ENCODE assay signal across 26 mouse cellular contexts in genomic region chr7:66954073-66954472, GRCm38 (mm10).
DNase-seq lines count a peak whose midpoint lies in the region; ATAC-seq and TF ChIP-seq lines count a peak whose summit lies in the region.
"Had no signal": no experiment of that assay in that cellular context is flagged by ENCODE, and none has a peak within 500 bp of the region (broad histone marks: within the 10 kb centered on the region; RNA-seq: fewer than 3 reads in every experiment).

No protein-coding gene starts in this region.

- H3K4me3 ChIP-seq in embryonic facial prominence, embryonic 11.5 days (ENCODE audit: low read depth, low read length), result no peak overlapping the region
- no peak overlapping the region for H3K4me3 ChIP-seq in embryonic facial prominence, embryonic 10.5 days
- no peak overlapping the region for H3K4me3 ChIP-seq in heart, embryonic 11.5 days (ENCODE audit: low read depth, low read length)
- no peak overlapping the region for H3K4me3 ChIP-seq in stomach, embryonic 14.5 days (ENCODE audit: low read depth, low read length)
- no peak overlapping the region for H3K4me3 ChIP-seq in stomach, postnatal 0 days (ENCODE audit: low read depth, low read length)
- H3K4me3 ChIP-seq: embryonic facial prominence, embryonic 15.5 days; erythroblast, embryonic 14.5 days; forebrain, embryonic 10.5 days; forebrain, embryonic 15.5 days; heart, embryonic 12.5 days; hindbrain, embryonic 12.5 days had no signal

- no peak overlapping the region for H3K9ac ChIP-seq in embryonic facial prominence, embryonic 11.5 days (replicated peaks; ENCODE audit: low read length)
- H3K9ac ChIP-seq in heart, embryonic 11.5 days (ENCODE audit: low read depth, low read length), result no peak overlapping the region
- H3K9ac ChIP-seq in stomach, embryonic 14.5 days (replicated peaks; ENCODE audit: low read depth, low read length), result no peak overlapping the region
- no peak overlapping the region for H3K9ac ChIP-seq in stomach, postnatal 0 days (ENCODE audit: low read length)
- H3K9ac ChIP-seq: embryonic facial prominence, embryonic 15.5 days; forebrain, embryonic 15.5 days; heart, embryonic 12.5 days; hindbrain, embryonic 12.5 days had no signal

- TF ChIP-seq EP300 in stomach, postnatal 0 days (optimal IDR thresholded peaks at IDR 0.05), result no peak

- H3K4me1 ChIP-seq in embryonic facial prominence, embryonic 11.5 days (ENCODE audit: control insufficient read depth, insufficient read depth, low read length), result peaks cover 4% of the 10 kb centered on the region
- H3K4me1 ChIP-seq in embryonic facial prominence, embryonic 10.5 days, result peaks cover 34% of the 10 kb centered on the region
- H3K4me1 ChIP-seq in heart, embryonic 11.5 days (ENCODE audit: control insufficient read depth, insufficient read depth, low read length), result peaks cover 19% of the 10 kb centered on the region
- peaks cover 19% of the 10 kb centered on the region for H3K4me1 ChIP-seq in stomach, embryonic 14.5 days (ENCODE audit: control insufficient read depth, insufficient read depth, low read length)
- H3K4me1 ChIP-seq in stomach, postnatal 0 days (replicated peaks; ENCODE audit: control insufficient read depth, insufficient read depth), result 0 out of 2 replicates have a peak, but pooled peaks cover 2% of the 10 kb centered on the region
- H3K4me1 ChIP-seq: forebrain, embryonic 15.5 days had no signal

- no peak for TF ChIP-seq CTCF in stomach, postnatal 0 days (IDR thresholded peaks at IDR 0.05; ENCODE audit: low read depth)

- H3K27me3 ChIP-seq in embryonic facial prominence, embryonic 11.5 days (ENCODE audit: control insufficient read depth, insufficient read depth, low read length), result no peaks in the 10 kb centered on the region
- H3K27me3 ChIP-seq in embryonic facial prominence, embryonic 10.5 days (replicated peaks; ENCODE audit: low read depth, poor library complexity, severe bottlenecking), result no peaks in the 10 kb centered on the region
- no peaks in the 10 kb centered on the region for H3K27me3 ChIP-seq in heart, embryonic 11.5 days (ENCODE audit: control insufficient read depth, insufficient read depth, low read length)
- no peaks in the 10 kb centered on the region for H3K27me3 ChIP-seq in stomach, embryonic 14.5 days (ENCODE audit: control insufficient read depth, insufficient read depth, low read length)
- no peaks in the 10 kb centered on the region for H3K27me3 ChIP-seq in stomach, postnatal 0 days (ENCODE audit: control insufficient read depth, insufficient read depth, low read length)
- H3K27me3 ChIP-seq: embryonic facial prominence, embryonic 15.5 days; forebrain, embryonic 15.5 days; heart, embryonic 12.5 days; hindbrain, embryonic 12.5 days had no signal

- H3K27ac ChIP-seq in embryonic facial prominence, embryonic 11.5 days (replicated peaks; ENCODE audit: low read depth, low read length), result no peak overlapping the region
- no peak overlapping the region for H3K27ac ChIP-seq in embryonic facial prominence, embryonic 10.5 days (replicated peaks)
- 0 out of 2 replicates have a peak overlapping the region, but pooled peaks have one; percentile 90 for H3K27ac ChIP-seq in heart, embryonic 11.5 days (ENCODE audit: low read depth, low read length)
- peak overlapping the region; percentile 10; the same call in 1 of the 2 replicates for H3K27ac ChIP-seq in stomach, embryonic 14.5 days (ENCODE audit: low read length)
- H3K27ac ChIP-seq in stomach, postnatal 0 days (replicated peaks), result no peak overlapping the region
- H3K27ac ChIP-seq: embryonic facial prominence, embryonic 15.5 days; forebrain, embryonic 10.5 days; forebrain, embryonic 15.5 days; hindbrain, embryonic 12.5 days had no signal

- DNase-seq in embryonic facial prominence, embryonic 11.5 days (ENCODE audit: low spot score), result peak; percentile 22
- no peak for DNase-seq in embryonic facial prominence, embryonic 10.5 days (ENCODE audit: low spot score)
- DNase-seq in heart, postnatal 4 days, result no peak
- no peak for DNase-seq in stomach, postnatal 0 days (ENCODE audit: low spot score)
- peak; percentile 69 for DNase-seq in yolk sac, embryonic 10.5 days (ENCODE audit: low spot score)
- DNase-seq in left cerebral cortex, adult 18-20 months (ENCODE audit: low spot score in 2 of 2), result no peak
- DNase-seq: adrenal gland, adult 8-10 months; adrenal gland, postnatal 36 days; B cell, adult 2 months; cerebellum, adult 11 months; cerebellum, adult 8-10 months; cerebellum, postnatal 25 days; gastrocnemius, postnatal 25 days; kidney, adult 18-20 months had no signal

- 63% methylated on average over 8 of the region's 8 CpGs for WGBS in embryonic facial prominence, embryonic 11.5 days
- 74% methylated on average over 8 of the region's 8 CpGs for WGBS in embryonic facial prominence, embryonic 10.5 days
- 42% methylated on average over 8 of the region's 8 CpGs for WGBS in heart, embryonic 11.5 days (ENCODE audit: insufficient replicate concordance)
- WGBS in stomach, embryonic 14.5 days, result 34% methylated on average over 8 of the region's 8 CpGs
- 50% methylated on average over 8 of the region's 8 CpGs for WGBS in stomach, postnatal 0 days

- no peak overlapping the region for H3K4me2 ChIP-seq in embryonic facial prominence, embryonic 11.5 days (ENCODE audit: low read depth, low read length)
- no peak overlapping the region for H3K4me2 ChIP-seq in heart, embryonic 11.5 days
- H3K4me2 ChIP-seq in stomach, embryonic 14.5 days (replicated peaks; ENCODE audit: low read depth, low read length), result no peak overlapping the region
- no peak overlapping the region for H3K4me2 ChIP-seq in stomach, postnatal 0 days (replicated peaks; ENCODE audit: low read depth)
- H3K4me2 ChIP-seq: embryonic facial prominence, embryonic 15.5 days; forebrain, embryonic 15.5 days; heart, embryonic 12.5 days; hindbrain, embryonic 12.5 days had no signal

- ATAC-seq in embryonic facial prominence, embryonic 11.5 days (replicated peaks; ENCODE audit: insufficient number of reproducible peaks, low FRiP score, low TSS enrichment, low read depth), result no peak
- ATAC-seq in heart, embryonic 11.5 days (replicated peaks; ENCODE audit: insufficient number of reproducible peaks, low FRiP score, low TSS enrichment), result no peak
- no peak for ATAC-seq in stomach, embryonic 14.5 days (ENCODE audit: insufficient number of reproducible peaks, insufficient read depth, low FRiP score, low read depth)
- ATAC-seq in stomach, postnatal 0 days (ENCODE audit: low FRiP score, low TSS enrichment), result no peak
- ATAC-seq: CD4-positive, CD25-positive, alpha-beta regulatory T cell, adult 4 months; forebrain, embryonic 15.5 days; hindbrain, embryonic 16.5 days; inflammation-experienced regulatory T-cells, adult 6 months had no signal

- H3K36me3 ChIP-seq in embryonic facial prominence, embryonic 11.5 days (replicated peaks; ENCODE audit: control insufficient read depth, insufficient read depth, low read depth, low read length), result no peaks in the 10 kb centered on the region
- no peaks in the 10 kb centered on the region for H3K36me3 ChIP-seq in embryonic facial prominence, embryonic 10.5 days (replicated peaks)
- H3K36me3 ChIP-seq in heart, embryonic 11.5 days (ENCODE audit: control insufficient read depth, insufficient read depth, low read length), result no peaks in the 10 kb centered on the region
- no peaks in the 10 kb centered on the region for H3K36me3 ChIP-seq in stomach, embryonic 14.5 days (ENCODE audit: control insufficient read depth, insufficient read depth, low read length)
- H3K36me3 ChIP-seq in stomach, postnatal 0 days (ENCODE audit: control insufficient read depth, insufficient read depth, low read length), result no peaks in the 10 kb centered on the region
- H3K36me3 ChIP-seq: embryonic facial prominence, embryonic 15.5 days; forebrain, embryonic 10.5 days; forebrain, embryonic 15.5 days; G1E; heart, embryonic 12.5 days; hindbrain, embryonic 12.5 days had no signal

- no peaks in the 10 kb centered on the region for H3K9me3 ChIP-seq in embryonic facial prominence, embryonic 11.5 days (replicated peaks; ENCODE audit: control insufficient read depth, low read length)
- H3K9me3 ChIP-seq in embryonic facial prominence, embryonic 10.5 days, result no peaks in the 10 kb centered on the region
- H3K9me3 ChIP-seq in heart, embryonic 11.5 days (replicated peaks; ENCODE audit: control insufficient read depth, low read length), result no peaks in the 10 kb centered on the region
- H3K9me3 ChIP-seq in stomach, embryonic 14.5 days (ENCODE audit: control insufficient read depth, low read depth, low read length), result no peaks in the 10 kb centered on the region
- no peaks in the 10 kb centered on the region for H3K9me3 ChIP-seq in stomach, postnatal 0 days (ENCODE audit: control insufficient read depth, low read length)
- H3K9me3 ChIP-seq: embryonic facial prominence, embryonic 15.5 days; forebrain, embryonic 10.5 days; forebrain, embryonic 15.5 days; heart, embryonic 12.5 days; hindbrain, embryonic 12.5 days had no signal

Comparison
In these comparisons a context has a peak if more than half of its experiments do, and no peak if none do; other contexts are left out.
1. DNase-seq: peak in embryonic facial prominence, embryonic 11.5 days (single experiment) and yolk sac, embryonic 10.5 days (single experiment); none in embryonic facial prominence, embryonic 10.5 days (single experiment), heart, postnatal 4 days (single experiment), stomach, postnatal 0 days (single experiment) and left cerebral cortex, adult 18-20 months (0 of 2).
2. H3K27ac ChIP-seq: peak in heart, embryonic 11.5 days (single experiment) and stomach, embryonic 14.5 days (single experiment); none in embryonic facial prominence, embryonic 11.5 days (single experiment), embryonic facial prominence, embryonic 10.5 days (single experiment) and stomach, postnatal 0 days (single experiment).